Mouse (Mus musculus) neural tube, embryonic 11.5 days (tissue): ENCODE data around the gene Ralgps2. TPM values are rescaled to one million over a fixed set of nuclear protein-coding genes. Genes with fewer than 3 reads are reported as not detected.
A peak's percentile ranks its signal among the peaks of the same experiment; 100 is the strongest.

ENCODE experiments used
- ATAC-seq: fragments of 200-750 bp; cut with Nextera tagmentation; 2 replicates; pipeline ENCODE4 v1.8.0; 2017; ENCODE audit warnings: moderate number of reproducible peaks, mild to moderate bottlenecking, moderate TSS enrichment, moderate library complexity; ENCODE audit not compliant: insufficient read depth, low FRiP score, low TSS enrichment
- DNase-seq: peaks from one replicate; pipeline ENCODE4 v3.0.0-alpha.2; 2015; ENCODE audit warnings: low spot score
- H3K27ac ChIP-seq: fragments of 300-500 bp; sonication (generic); 2 replicates; pipeline ENCODE4 v1.5.1; 2014; ENCODE audit warnings: low read depth, mild to moderate bottlenecking, low read length
- H3K27me3 ChIP-seq: fragments of 300-500 bp; sonication (generic); 2 replicates; pipeline ENCODE4 v1.6.1; 2014; ENCODE audit warnings: mild to moderate bottlenecking, low read length, mixed read lengths; ENCODE audit not compliant: control insufficient read depth, insufficient read depth
- H3K36me3 ChIP-seq: fragments of 300-500 bp; sonication (generic); 2 replicates; pipeline ENCODE4 v1.6.1; 2014; ENCODE audit warnings: mild to moderate bottlenecking, low read length, moderate library complexity, mixed read lengths; ENCODE audit not compliant: control insufficient read depth, insufficient read depth
- H3K4me1 ChIP-seq: fragments of 300-500 bp; sonication (generic); 2 replicates; pipeline ENCODE4 v1.6.1; 2014; ENCODE audit warnings: low read length, mixed read lengths; ENCODE audit not compliant: control insufficient read depth, insufficient read depth
- H3K4me2 ChIP-seq: fragments of 300-500 bp; sonication (generic); 2 replicates; pipeline ENCODE4 v1.6.1; 2014; ENCODE audit warnings: low read depth, mild to moderate bottlenecking, moderate library complexity
- H3K4me3 ChIP-seq: fragments of 300-500 bp; sonication (generic); 2 replicates; pipeline ENCODE4 v1.5.1; 2014; ENCODE audit warnings: low read depth, low read length
- H3K9ac ChIP-seq: fragments of 300-500 bp; sonication (generic); 2 replicates; pipeline ENCODE4 v1.6.1; 2014; ENCODE audit warnings: mild to moderate bottlenecking, low read length
- H3K9me3 ChIP-seq: fragments of 300-500 bp; sonication (generic); 2 replicates; pipeline ENCODE4 v1.6.1; 2016; ENCODE audit warnings: low read length; ENCODE audit not compliant: control insufficient read depth
- WGBS: fragments of 180-500 bp; shearing (Covaris S2); extraction: QIAGEN DNeasy Blood & Tissue Kit; methylation state at CpG from one replicate; pipeline ENCODE4 v1.1.7; 2014; 5-methylcytosine and 5-hydroxymethylcytosine counted together
- polyA plus RNA-seq: library from polyadenylated mRNA; unstranded; fragments of >200 nt; fragmentation: Nextera tagmentation; extraction: Ambion mirVana; gene quantifications from 2 replicates; pipeline ENCODE4 v1.2.1, GENCODE M21; 2014

Ralgps2 gene
- polyA plus RNA-seq, 1 experiment from 2014 or later: 95.7 TPM

DNA sequence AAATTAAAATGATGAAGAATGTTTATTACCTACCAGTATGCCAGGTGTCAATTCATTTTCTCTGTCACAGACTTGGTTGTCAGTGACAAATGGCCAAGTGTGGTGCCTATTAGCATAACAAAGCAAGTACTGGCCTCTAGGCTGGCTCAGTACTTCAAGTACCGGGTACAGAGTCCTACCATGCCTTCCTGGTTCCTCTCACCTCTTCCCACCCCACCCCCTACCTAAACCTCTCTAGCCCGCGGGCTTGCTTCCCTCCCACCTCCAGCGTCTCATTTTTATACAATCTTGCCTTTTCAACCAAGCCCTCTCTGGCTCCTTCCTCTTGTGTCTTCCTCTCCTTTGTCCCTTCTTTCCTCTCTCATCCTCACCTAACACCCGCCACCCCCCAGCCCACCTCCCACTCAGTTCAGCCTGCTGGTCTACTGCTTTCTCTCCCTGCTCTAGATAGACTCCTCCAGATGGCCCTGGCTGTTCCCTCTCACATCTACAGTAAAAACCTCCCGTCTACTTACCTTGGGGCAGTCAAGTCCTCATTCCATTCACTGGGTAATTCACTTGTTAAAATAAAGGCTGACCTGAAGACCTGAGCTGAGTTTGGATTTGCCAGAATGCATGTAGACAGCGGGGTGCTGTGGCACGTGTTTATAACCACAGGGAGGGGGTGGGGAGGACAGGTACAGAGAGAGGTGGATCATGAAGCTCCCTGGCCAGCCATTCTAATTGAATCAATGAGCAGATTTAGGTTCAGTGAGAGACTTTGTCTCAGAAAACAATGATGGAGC lies 22.2 kb upstream of the Ralgps2 start:
- Histone ChIP-seq H3K27me3 (no peaks in the 10 kb centered on the region), H3K4me3 (no peak overlapping the region), H3K27ac (no peak overlapping the region), H3K4me2 (no peak overlapping the region), H3K4me1 (0 out of 2 replicates have a peak, but pooled peaks cover 3% of the 10 kb centered on the region), H3K9me3 (no peaks in the 10 kb centered on the region), H3K36me3 (no peaks in the 10 kb centered on the region), H3K9ac (no peak overlapping the region)
- DNase-seq: no peak
- no peak for ATAC-seq
- 50% methylated on average over 8 of the region's 8 CpGs for WGBS

- Histone ChIP-seq H3K4me2 (no peak overlapping the region), H3K4me1 (0 out of 2 replicates have a peak, but pooled peaks cover under 1% of the 10 kb centered on the region), H3K27me3 (no peaks in the 10 kb centered on the region), H3K9me3 (no peaks in the 10 kb centered on the region), H3K9ac (no peak overlapping the region), H3K36me3 (no peaks in the 10 kb centered on the region), H3K27ac (no peak overlapping the region), H3K4me3 (no peak overlapping the region)
- ATAC-seq (no peak), DNase-seq (no peak)
- WGBS: 91% methylated on average over 5 of the region's 5 CpGs
These were observed 19.6 kb upstream of the Ralgps2 start for GRCm38 (mm10) chr1:156959004-156959403.

GRCm38 (mm10) chr1:156957360-156957759 lies 17.9 kb upstream of the Ralgps2 start:
- Histone ChIP-seq H3K9ac (no peak overlapping the region), H3K27ac (no peak overlapping the region), H3K4me1 (no peaks in the 10 kb centered on the region), H3K9me3 (no peaks in the 10 kb centered on the region), H3K4me2 (no peak overlapping the region), H3K27me3 (no peaks in the 10 kb centered on the region), H3K36me3 (no peaks in the 10 kb centered on the region), H3K4me3 (no peak overlapping the region)
- no peak for DNase-seq
- no peak for ATAC-seq
- WGBS: 85% methylated on average over 3 of the region's 3 CpGs

- no peak for DNase-seq
- Histone ChIP-seq H3K9ac (no peak overlapping the region), H3K4me3 (no peak overlapping the region), H3K9me3 (no peaks in the 10 kb centered on the region), H3K27ac (no peak overlapping the region), H3K4me2 (no peak overlapping the region), H3K27me3 (no peaks in the 10 kb centered on the region), H3K36me3 (no peaks in the 10 kb centered on the region), H3K4me1 (no peaks in the 10 kb centered on the region)
- no peak for ATAC-seq
- 71% methylated on average over 17 of the region's 17 CpGs for WGBS
These were observed 16.7 kb upstream of the Ralgps2 start for GRCm38 (mm10) chr1:156955926-156956760.

DNA sequence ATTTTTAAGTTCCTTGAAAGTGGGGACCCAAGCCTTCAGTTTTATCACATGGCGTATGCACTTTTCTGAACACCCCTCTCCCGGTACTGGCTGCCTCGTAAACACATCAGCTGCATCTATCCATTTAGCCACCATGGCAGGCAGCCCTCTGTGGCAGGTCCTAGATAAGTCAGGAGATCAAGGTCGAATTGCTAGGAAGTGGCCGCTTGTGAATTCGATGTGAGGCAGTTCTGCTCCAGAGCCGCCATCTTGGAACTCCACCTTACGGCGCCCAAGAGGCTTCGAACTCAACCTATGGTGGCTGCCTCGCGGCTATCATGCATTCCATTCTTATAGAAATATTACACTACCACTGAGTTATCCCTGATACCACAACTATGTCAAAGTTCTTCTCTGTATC lies 14.8 kb upstream of the Ralgps2 start:
- Histone ChIP-seq H3K9ac (no peak overlapping the region), H3K4me1 (no peaks in the 10 kb centered on the region), H3K36me3 (no peaks in the 10 kb centered on the region), H3K27me3 (no peaks in the 10 kb centered on the region), H3K4me2 (no peak overlapping the region), H3K9me3 (no peaks in the 10 kb centered on the region), H3K4me3 (no peak overlapping the region), H3K27ac (no peak overlapping the region)
- DNase-seq: no peak
- no peak for ATAC-seq
- 96% methylated on average over 12 of the region's 12 CpGs for WGBS

- H3K36me3 ChIP-seq: no peaks in the 10 kb centered on the region
- no peaks in the 10 kb centered on the region for H3K27me3 ChIP-seq
- H3K4me2 ChIP-seq: no peak overlapping the region
- no peak overlapping the region for H3K9ac ChIP-seq
- WGBS: 58% methylated on average over 5 of the region's 5 CpGs
- no peaks in the 10 kb centered on the region for H3K9me3 ChIP-seq
- no peaks in the 10 kb centered on the region for H3K4me1 ChIP-seq
- no peak for DNase-seq
- H3K4me3 ChIP-seq: no peak overlapping the region
- ATAC-seq: no peak
- H3K27ac ChIP-seq: no peak overlapping the region
These were observed 10.9 kb upstream of the Ralgps2 start for GRCm38 (mm10) chr1:156950354-156950753.

- Histone ChIP-seq H3K27ac (no peak overlapping the region), H3K27me3 (no peaks in the 10 kb centered on the region), H3K4me1 (peaks cover 11% of the 10 kb centered on the region; the same call in 1 of the 2 replicates), H3K9me3 (no peaks in the 10 kb centered on the region), H3K4me3 (peak overlapping the region; percentile 93; the same call in 1 of the 2 replicates), H3K36me3 (no peaks in the 10 kb centered on the region), H3K4me2 (peak overlapping the region; percentile 85), H3K9ac (no peak overlapping the region)
- WGBS: 38% methylated on average over 7 of the region's 7 CpGs
- DNase-seq (no peak), ATAC-seq (no peak)
These were observed 1.2 kb upstream of the Ralgps2 start for GRCm38 (mm10) chr1:156940584-156940983.

GRCm38 (mm10) chr1:156940142-156940522 lies 706 bp upstream of the Ralgps2 start:
- Histone ChIP-seq H3K4me2 (peak overlapping the region; percentile 85), H3K4me1 (peaks cover 11% of the 10 kb centered on the region; the same call in 1 of the 2 replicates), H3K27ac (peak overlapping the region; percentile 97), H3K27me3 (no peaks in the 10 kb centered on the region), H3K9ac (peak overlapping the region; percentile 92), H3K4me3 (peak overlapping the region; percentile 93), H3K9me3 (no peaks in the 10 kb centered on the region), H3K36me3 (no peaks in the 10 kb centered on the region)
- ATAC-seq: no peak
- no peak for DNase-seq
- 3% methylated on average over 8 of the region's 8 CpGs for WGBS
